In genomic region chr10:25371915-25372371, GRCm38 (mm10) we compare ENCODE assay signal across 9 mouse cellular contexts. TPM values are rescaled to one million over a fixed set of nuclear protein-coding genes. Genes with fewer than 3 reads are reported as not detected.
A peak's percentile ranks its signal among the peaks of the same experiment; 100 is the strongest.
DNase-seq lines count a peak whose midpoint lies in the region; ATAC-seq lines count a peak whose summit lies in the region.
"Had no signal": no experiment of that assay in that cellular context is flagged by ENCODE, and none has a peak within 500 bp of the region (broad histone marks: within the 10 kb centered on the region; RNA-seq: fewer than 3 reads in every experiment).

No protein-coding gene starts in this region.

- H3K9ac ChIP-seq in heart, embryonic 13.5 days = no peak overlapping the region
- H3K9ac ChIP-seq in neural tube, embryonic 14.5 days (replicated peaks; ENCODE audit: low read depth, low read length) = no peak overlapping the region
- no peak overlapping the region for H3K9ac ChIP-seq in intestine, embryonic 15.5 days

- H3K36me3 ChIP-seq in heart, embryonic 13.5 days = 0 out of 2 replicates have a peak, but pooled peaks cover 3% of the 10 kb centered on the region
- no peaks in the 10 kb centered on the region for H3K36me3 ChIP-seq in neural tube, embryonic 14.5 days (ENCODE audit: control insufficient read depth, insufficient read depth, low read length)
- H3K36me3 ChIP-seq in intestine, embryonic 15.5 days = no peaks in the 10 kb centered on the region

- WGBS in heart, embryonic 13.5 days = 18% methylated on average over 3 of the region's 3 CpGs
- WGBS in neural tube, embryonic 14.5 days = 10% methylated on average over 3 of the region's 3 CpGs
- 22% methylated on average over 3 of the region's 3 CpGs for WGBS in intestine, embryonic 15.5 days

- peaks cover 74% of the 10 kb centered on the region for H3K4me1 ChIP-seq in heart, embryonic 13.5 days
- H3K4me1 ChIP-seq in neural tube, embryonic 14.5 days (ENCODE audit: control insufficient read depth, insufficient read depth, low read length) = peaks cover 5% of the 10 kb centered on the region; the same call in 1 of the 2 replicates
- peaks cover 11% of the 10 kb centered on the region; the same call in 1 of the 2 replicates for H3K4me1 ChIP-seq in intestine, embryonic 15.5 days (replicated peaks)

- H3K9me3 ChIP-seq in heart, embryonic 13.5 days = no peaks in the 10 kb centered on the region
- H3K9me3 ChIP-seq in neural tube, embryonic 14.5 days (ENCODE audit: control insufficient read depth, low read length) = no peaks in the 10 kb centered on the region
- no peaks in the 10 kb centered on the region for H3K9me3 ChIP-seq in intestine, embryonic 15.5 days

- peak overlapping the region; percentile 39 for H3K4me2 ChIP-seq in heart, embryonic 13.5 days
- H3K4me2 ChIP-seq in neural tube, embryonic 14.5 days (ENCODE audit: low read depth, low read length) = no peak overlapping the region
- no peak overlapping the region for H3K4me2 ChIP-seq in intestine, embryonic 15.5 days (replicated peaks)

- H3K27me3 ChIP-seq in heart, embryonic 13.5 days (replicated peaks) = no peaks in the 10 kb centered on the region
- H3K27me3 ChIP-seq in neural tube, embryonic 14.5 days (ENCODE audit: control insufficient read depth, insufficient read depth, low read length) = no peaks in the 10 kb centered on the region
- no peaks in the 10 kb centered on the region for H3K27me3 ChIP-seq in intestine, embryonic 15.5 days (replicated peaks)

- H3K4me3 ChIP-seq in heart, embryonic 13.5 days = no peak overlapping the region
- no peak overlapping the region for H3K4me3 ChIP-seq in neural tube, embryonic 14.5 days (ENCODE audit: low read depth, low read length)
- H3K4me3 ChIP-seq in intestine, embryonic 15.5 days (replicated peaks) = no peak overlapping the region

- no peak for DNase-seq in heart, postnatal 4 days
- DNase-seq in neural tube, embryonic 10.5 days (ENCODE audit: extremely low spot score, low spot score) = no peak
- DNase-seq in adrenal gland, postnatal 14 days = no peak
- no peak for DNase-seq in c-Kit-positive CD71-positive TER-119-positive erythroid progenitor cells, embryonic 14.5 days (ENCODE audit: low spot score)
- DNase-seq in cerebellum, adult 11 months = no peak
- DNase-seq: right cerebral cortex, postnatal 25 days had no signal

- no peak for ATAC-seq in heart, embryonic 13.5 days (ENCODE audit: extremely low read depth, insufficient number of reproducible peaks, low FRiP score, low TSS enrichment)
- peak; percentile 56; the same call in 1 of the 2 replicates for ATAC-seq in neural tube, embryonic 14.5 days (ENCODE audit: low read depth)
- ATAC-seq in intestine, embryonic 15.5 days = peak; percentile 42; the same call in 1 of the 2 replicates

- H3K27ac ChIP-seq in heart, embryonic 13.5 days (replicated peaks) = peak overlapping the region; percentile 52
- H3K27ac ChIP-seq in neural tube, embryonic 14.5 days (ENCODE audit: low read depth, low read length) = no peak overlapping the region
- no peak overlapping the region for H3K27ac ChIP-seq in intestine, embryonic 15.5 days

RNA-seq across cellular contexts. Expression of gene Epb41l2, which starts 12.3 kb away (rescaled TPM):
- polyA plus RNA-seq in heart, embryonic 13.5 days (2015; fragmentation: Nextera tagmentation; extraction: Ambion mirVana) = 42.9 and 45.8 TPM in 2 replicates
- total RNA-seq in heart, postnatal 4 days (2021) = 10 to 100 TPM; 90.5 to 91.5 TPM
- polyA plus RNA-seq in neural tube, embryonic 14.5 days (2014; fragmentation: Nextera tagmentation; extraction: Ambion mirVana) = 23.1 and 27.1 TPM in 2 replicates
- polyA plus RNA-seq in intestine, embryonic 15.5 days (2015; fragmentation: Nextera tagmentation; extraction: Ambion mirVana) = 40.1 and 42.1 TPM in 2 replicates
- total RNA-seq in adrenal gland, postnatal 14 days (2021) = 94.9 and 106 TPM in 2 replicates
